In the genomic region with DNA sequence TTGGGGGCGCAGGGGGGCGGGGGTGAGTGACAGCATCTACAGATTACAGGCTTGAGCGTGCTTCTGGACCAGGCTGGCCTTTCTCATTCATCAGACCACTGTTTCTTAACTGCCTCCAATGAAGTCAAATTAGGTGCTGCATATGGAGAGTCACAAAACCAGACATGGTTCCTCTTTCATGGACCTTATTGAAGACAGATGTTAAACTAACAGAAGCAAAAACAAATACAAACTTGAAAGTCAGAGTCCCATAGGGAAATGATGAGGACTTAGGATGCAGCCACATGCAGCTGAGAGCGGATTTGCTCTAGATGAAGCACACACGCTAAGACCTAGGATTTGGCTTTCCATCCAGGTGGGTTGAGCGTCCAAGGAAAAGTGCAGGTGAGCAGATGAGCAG, we compare ENCODE assay signal across 18 mouse cellular contexts.
A peak's percentile ranks its signal among the peaks of the same experiment; 100 is the strongest.
DNase-seq lines count a peak whose midpoint lies in the region; ATAC-seq and TF ChIP-seq lines count a peak whose summit lies in the region.
"Had no signal": no experiment of that assay in that cellular context is flagged by ENCODE, and none has a peak within 500 bp of the region (broad histone marks: within the 10 kb centered on the region; RNA-seq: fewer than 3 reads in every experiment).

No protein-coding gene starts in this region.

- no peak for TF ChIP-seq EP300 in lung, postnatal 0 days (IDR thresholded peaks at IDR 0.05)

- peaks cover 28% of the 10 kb centered on the region for H3K79me2 ChIP-seq in macrophage (ENCODE audit: inconsistent target)

- 76% methylated on average over 6 of the region's 6 CpGs for WGBS in lung, postnatal 0 days
- WGBS in embryonic facial prominence, embryonic 11.5 days, result 45% methylated on average over 6 of the region's 6 CpGs
- 88% methylated on average over 6 of the region's 6 CpGs for WGBS in macrophage (ENCODE audit: missing documents)

- peak overlapping the region; percentile 26; the same call in 1 of the 2 replicates for H3K27ac ChIP-seq in lung, postnatal 0 days (ENCODE audit: low read length)
- peak overlapping the region; percentile 62; the same call in 1 of the 2 replicates for H3K27ac ChIP-seq in embryonic facial prominence, embryonic 11.5 days (replicated peaks; ENCODE audit: low read depth, low read length)
- peak overlapping the region; percentile 79; the same call in 1 of the 2 replicates for H3K27ac ChIP-seq in macrophage
- H3K27ac ChIP-seq: forebrain, embryonic 13.5 days; hindbrain, embryonic 14.5 days; liver, embryonic 14.5 days had no signal

- H3K36me3 ChIP-seq in lung, postnatal 0 days (ENCODE audit: insufficient read depth, low read length), result no peaks in the 10 kb centered on the region
- no peaks in the 10 kb centered on the region for H3K36me3 ChIP-seq in embryonic facial prominence, embryonic 11.5 days (replicated peaks; ENCODE audit: control insufficient read depth, insufficient read depth, low read depth, low read length)
- H3K36me3 ChIP-seq in macrophage (ENCODE audit: inconsistent target), result no peaks in the 10 kb centered on the region
- H3K36me3 ChIP-seq: stomach, embryonic 15.5 days had no signal

- no peak for DNase-seq in lung, postnatal 0 days (ENCODE audit: low spot score)
- DNase-seq in lung, postnatal 10 days, result no peak
- DNase-seq in embryonic facial prominence, embryonic 11.5 days (ENCODE audit: low spot score), result peak; percentile 73
- no peak for DNase-seq in spleen, postnatal 14 days (ENCODE audit: low spot score in 2 of 2)
- no peak for DNase-seq in c-Kit-positive CD71-positive TER-119-positive erythroid progenitor cells, embryonic 14.5 days (ENCODE audit: low spot score)
- DNase-seq: kidney, adult 11 months; kidney, postnatal 25 days; spleen, adult 18-20 months; thymus, postnatal 25 days had no signal

- peaks cover 6% of the 10 kb centered on the region; the same call in 1 of the 2 replicates for H3K4me1 ChIP-seq in lung, postnatal 0 days (ENCODE audit: insufficient read depth, low read depth, low read length)
- H3K4me1 ChIP-seq in embryonic facial prominence, embryonic 11.5 days (ENCODE audit: control insufficient read depth, insufficient read depth, low read length), result 0 out of 2 replicates have a peak, but pooled peaks cover 3% of the 10 kb centered on the region

- ATAC-seq in lung, postnatal 0 days, result no peak
- peak; percentile 31; the same call in 1 of the 2 replicates for ATAC-seq in embryonic facial prominence, embryonic 11.5 days (replicated peaks; ENCODE audit: insufficient number of reproducible peaks, low FRiP score, low TSS enrichment, low read depth)
- ATAC-seq in granulocyte monocyte progenitor cell, adult 5-6 weeks (replicated peaks; ENCODE audit: poor library complexity, severe bottlenecking), result 0 out of 2 replicates have a peak, but pooled peaks have one; percentile 8
- ATAC-seq: CD4-positive, CD25-positive, alpha-beta regulatory T cell, adult 4 months; forebrain, embryonic 13.5 days had no signal

- no peaks in the 10 kb centered on the region for H3K27me3 ChIP-seq in lung, postnatal 0 days (replicated peaks; ENCODE audit: insufficient read depth, low read length)
- no peaks in the 10 kb centered on the region for H3K27me3 ChIP-seq in embryonic facial prominence, embryonic 11.5 days (ENCODE audit: control insufficient read depth, insufficient read depth, low read length)
- H3K27me3 ChIP-seq: forebrain, embryonic 13.5 days; heart, embryonic 12.5 days; stomach, embryonic 15.5 days had no signal

- no peak overlapping the region for H3K4me2 ChIP-seq in lung, postnatal 0 days (replicated peaks; ENCODE audit: low read depth, low read length)
- no peak overlapping the region for H3K4me2 ChIP-seq in embryonic facial prominence, embryonic 11.5 days (ENCODE audit: low read depth, low read length)
- H3K4me2 ChIP-seq: forebrain, embryonic 13.5 days; heart, embryonic 12.5 days; hindbrain, embryonic 14.5 days; stomach, embryonic 15.5 days had no signal

- H3K9ac ChIP-seq in lung, postnatal 0 days (replicated peaks; ENCODE audit: low read depth), result no peak overlapping the region
- H3K9ac ChIP-seq in embryonic facial prominence, embryonic 11.5 days (replicated peaks; ENCODE audit: low read length), result no peak overlapping the region
- H3K9ac ChIP-seq: forebrain, embryonic 13.5 days; heart, embryonic 12.5 days; hindbrain, embryonic 14.5 days; liver, embryonic 14.5 days; stomach, embryonic 15.5 days had no signal

- no peak for TF ChIP-seq CTCF in lung, postnatal 0 days (IDR thresholded peaks at IDR 0.05)

- H3K4me3 ChIP-seq in lung, postnatal 0 days (ENCODE audit: low read depth, low read length), result no peak overlapping the region
- H3K4me3 ChIP-seq in embryonic facial prominence, embryonic 11.5 days (ENCODE audit: low read depth, low read length), result no peak overlapping the region
- H3K4me3 ChIP-seq in macrophage (ENCODE audit: inconsistent target), result no peak overlapping the region
- H3K4me3 ChIP-seq: forebrain, embryonic 13.5 days; heart, embryonic 12.5 days; stomach, embryonic 15.5 days had no signal

- H3K9me3 ChIP-seq in lung, postnatal 0 days (ENCODE audit: low read length), result no peaks in the 10 kb centered on the region
- no peaks in the 10 kb centered on the region for H3K9me3 ChIP-seq in embryonic facial prominence, embryonic 11.5 days (replicated peaks; ENCODE audit: control insufficient read depth, low read length)
- H3K9me3 ChIP-seq: forebrain, embryonic 13.5 days; G1E; stomach, embryonic 15.5 days had no signal

Comparison
In these comparisons a context has a peak if more than half of its experiments do, and no peak if none do; other contexts are left out.
1. H3K27ac ChIP-seq: peak in every context shown above with its lines; median percentile 79 in macrophage; 62 in embryonic facial prominence, embryonic 11.5 days; 26 in lung, postnatal 0 days.